Mouse (Mus musculus): ENCODE results near the gene Dlgap1.

Dlgap1 gene

DNA sequence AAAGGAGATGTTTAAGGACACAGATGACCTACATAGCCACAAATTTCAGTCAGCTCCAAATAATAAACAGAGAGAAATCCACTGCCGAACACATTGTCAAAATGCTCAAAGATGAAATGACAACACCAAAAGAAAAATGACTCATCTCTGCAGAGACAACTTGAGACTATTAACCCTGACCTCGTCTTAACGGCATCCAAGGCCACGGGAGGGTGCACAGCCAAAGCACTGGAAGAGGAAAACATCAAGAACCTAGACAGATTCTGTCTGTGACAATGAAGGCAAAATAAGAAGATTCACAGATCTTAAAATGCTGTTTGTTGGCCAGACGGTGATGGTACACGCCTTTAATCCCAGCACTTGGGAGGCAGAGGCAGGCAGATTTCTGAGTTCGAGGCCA lies 370.9 kb downstream of the Dlgap1 start:
- in situ Hi-C loops (cut with MboI, MseI): no loop called here

DNA sequence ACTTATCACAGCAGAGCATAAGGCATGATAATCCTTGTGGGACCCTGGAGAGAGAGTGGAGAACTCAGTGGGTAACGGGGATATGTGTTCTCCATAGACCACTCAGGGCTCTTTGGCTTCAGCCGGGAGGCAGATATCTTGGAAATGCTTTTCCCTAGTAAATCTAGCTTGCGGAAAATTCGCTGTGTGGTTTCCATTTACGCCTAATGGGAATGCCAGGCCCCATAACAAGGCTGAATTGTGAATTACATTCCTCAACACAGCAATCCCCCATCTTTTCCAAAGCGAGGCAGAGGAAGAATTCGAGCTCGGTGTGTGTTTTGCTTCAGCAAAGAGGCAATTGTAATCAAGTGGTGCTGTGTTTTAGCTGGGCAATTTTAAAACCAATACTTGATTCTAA lies 372.4 kb downstream of the Dlgap1 start:
- in situ Hi-C loops (cut with MboI, MseI): no loop called here

DNA sequence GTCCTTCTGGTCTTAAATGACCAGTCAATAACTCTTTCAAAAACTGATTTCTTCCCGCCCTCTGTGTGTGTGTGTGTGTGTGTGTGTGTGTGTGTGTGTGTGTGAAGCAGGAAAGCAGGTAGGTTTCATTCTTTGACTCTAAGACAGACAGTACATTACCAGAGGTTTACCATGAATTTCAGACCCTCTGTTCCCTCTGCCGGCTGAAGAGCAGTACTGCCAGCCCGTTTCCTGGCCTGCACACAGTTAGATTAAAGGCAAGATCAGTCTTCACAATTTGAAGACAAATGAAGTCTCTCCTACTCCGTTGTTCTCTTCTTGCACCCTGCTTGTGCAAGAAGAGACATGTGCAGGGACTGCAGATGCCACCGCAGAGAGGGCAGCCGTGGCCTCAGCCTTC lies 373.0 kb downstream of the Dlgap1 start:
- in situ Hi-C loops (cut with MboI, MseI): no loop called here

DNA sequence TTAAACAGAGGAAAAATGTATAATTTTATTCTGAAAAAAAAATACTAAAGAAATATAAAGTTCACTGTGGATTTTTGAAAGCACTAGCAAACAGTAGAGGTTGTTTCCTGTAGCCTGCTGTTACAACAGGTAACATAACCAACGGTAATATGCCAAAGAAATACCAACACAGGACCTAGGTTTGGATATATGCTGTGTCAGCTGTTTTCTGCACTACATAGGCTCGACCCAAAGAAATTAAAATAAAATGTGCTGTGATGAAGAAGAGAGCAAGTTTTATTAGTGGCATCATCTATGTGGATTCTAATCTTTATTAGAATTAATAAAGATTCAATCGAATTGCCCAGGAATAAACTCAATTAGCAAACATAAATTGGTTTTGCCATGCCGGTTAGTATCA lies 378.5 kb downstream of the Dlgap1 start:
- in situ Hi-C loops (cut with MboI, MseI): no loop called here

DNA sequence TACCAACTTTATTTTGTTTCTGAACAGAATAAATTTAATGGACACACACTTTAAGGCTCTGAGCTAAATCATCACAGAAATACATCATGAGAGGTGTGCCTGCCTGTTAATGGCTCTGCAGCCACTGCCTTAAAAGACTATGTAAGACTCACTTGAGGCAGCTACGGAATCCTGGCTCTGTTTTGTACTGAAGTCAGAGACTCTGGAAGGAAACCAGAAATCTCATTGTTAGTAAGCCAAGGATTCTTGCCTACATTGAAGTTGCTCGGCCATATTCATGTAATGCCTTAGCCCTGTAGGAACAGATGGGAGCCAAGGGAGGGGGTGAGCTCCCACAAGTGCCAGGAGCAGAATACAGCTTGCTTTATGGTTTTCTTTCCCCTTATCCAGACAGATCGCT lies 394.7 kb downstream of the Dlgap1 start:
- in situ Hi-C loops (cut with MboI, MseI): no loop called here

DNA sequence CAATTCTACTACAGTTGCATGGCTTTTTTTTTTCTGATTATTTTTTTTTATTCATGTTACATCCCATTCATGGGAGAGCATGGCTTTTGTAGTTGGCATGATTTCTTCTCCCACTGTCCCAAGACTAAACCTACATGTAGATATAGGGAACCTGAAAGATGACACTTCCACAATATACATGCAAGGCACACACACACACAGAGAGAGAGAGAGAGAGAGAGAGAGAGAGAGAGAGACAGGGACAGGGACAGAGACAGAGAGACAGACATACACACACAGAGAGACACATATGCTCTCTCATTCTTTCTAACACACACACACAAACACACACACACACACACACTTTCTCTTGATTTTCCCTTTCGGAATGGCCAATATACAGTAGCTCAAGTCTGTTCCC lies 395.1 kb downstream of the Dlgap1 start:
- in situ Hi-C loops (cut with MboI, MseI): no loop called here

DNA sequence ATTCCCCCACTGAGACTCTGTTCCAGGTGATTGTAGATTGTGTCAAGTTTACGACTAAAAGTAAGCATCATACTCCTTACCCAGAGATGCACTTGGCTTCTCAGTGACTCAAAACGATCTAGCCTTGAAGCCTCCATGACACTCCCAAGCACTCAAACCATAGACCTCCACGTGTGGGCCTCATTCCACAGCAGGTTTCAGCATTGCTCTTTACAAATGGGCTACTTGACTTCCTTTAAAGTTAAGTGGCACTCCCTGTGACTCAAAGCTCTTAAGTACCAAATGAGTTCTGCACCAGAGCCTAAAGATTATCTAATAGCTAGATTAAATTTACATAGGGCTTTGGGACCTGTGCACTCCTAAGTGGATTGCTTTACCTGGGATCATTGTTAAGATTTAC lies 400.3 kb downstream of the Dlgap1 start:
- in situ Hi-C loops (cut with MboI, MseI): no loop called here

DNA sequence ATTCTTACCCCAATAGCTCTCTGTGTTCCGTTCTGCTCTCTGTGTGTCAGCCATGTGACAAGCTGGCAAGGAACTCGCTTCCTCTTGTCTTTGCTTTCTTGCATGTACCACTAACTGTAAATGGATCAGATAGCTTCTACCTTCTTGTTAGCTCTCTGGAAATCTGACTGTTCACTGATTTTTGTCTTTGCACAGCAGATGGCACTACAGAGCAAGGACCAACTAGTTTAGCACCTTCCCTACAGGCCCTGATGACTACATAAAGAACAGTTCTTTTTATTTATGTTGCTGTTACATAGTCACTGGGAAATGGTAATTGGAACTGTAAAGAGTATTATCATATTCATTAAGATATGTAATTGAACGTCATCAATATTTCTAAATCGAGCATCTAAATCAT lies 408.1 kb downstream of the Dlgap1 start:
- in situ Hi-C loops (cut with MboI, MseI): no loop called here

DNA sequence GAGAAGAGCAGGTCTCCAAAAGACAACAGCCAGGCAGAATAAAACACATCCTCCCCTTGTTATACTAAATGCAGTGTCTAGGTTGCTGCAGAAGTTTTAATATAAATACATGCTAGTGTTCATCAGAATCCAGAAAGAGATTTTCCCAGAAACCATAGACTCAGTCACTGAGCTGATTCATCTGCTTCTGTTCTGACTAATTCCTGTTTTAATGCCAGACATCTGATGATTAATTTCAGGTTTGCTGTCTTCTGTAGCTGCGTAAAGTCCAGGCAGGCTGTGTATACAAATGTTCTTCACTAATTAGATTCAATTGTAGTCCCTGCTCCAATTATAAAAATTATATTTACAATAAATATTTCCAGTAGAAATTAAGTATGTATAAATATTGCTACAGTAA lies 419.6 kb downstream of the Dlgap1 start:
- in situ Hi-C loops (cut with MboI, MseI): no loop called here

DNA sequence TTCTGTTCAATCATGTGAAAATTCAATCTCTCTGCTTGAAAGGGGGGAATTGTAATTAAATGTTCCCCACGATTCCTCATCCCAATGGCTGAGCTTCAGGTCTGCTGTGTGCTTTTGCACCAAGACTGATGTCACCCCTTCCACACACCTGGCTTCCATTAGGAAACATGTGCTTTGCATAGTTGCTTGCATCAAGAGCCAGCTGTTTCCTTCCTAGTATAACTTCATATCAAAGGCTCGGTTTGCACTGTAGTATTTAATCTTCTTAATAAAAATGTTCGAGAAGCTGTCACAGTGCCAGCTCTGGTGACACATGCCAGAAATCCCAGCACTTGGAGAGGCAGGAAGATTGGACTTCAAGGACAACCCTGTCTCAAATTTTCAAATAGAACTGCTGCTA lies 428.3 kb downstream of the Dlgap1 start:
- in situ Hi-C loops (cut with MboI, MseI): no loop called here

DNA sequence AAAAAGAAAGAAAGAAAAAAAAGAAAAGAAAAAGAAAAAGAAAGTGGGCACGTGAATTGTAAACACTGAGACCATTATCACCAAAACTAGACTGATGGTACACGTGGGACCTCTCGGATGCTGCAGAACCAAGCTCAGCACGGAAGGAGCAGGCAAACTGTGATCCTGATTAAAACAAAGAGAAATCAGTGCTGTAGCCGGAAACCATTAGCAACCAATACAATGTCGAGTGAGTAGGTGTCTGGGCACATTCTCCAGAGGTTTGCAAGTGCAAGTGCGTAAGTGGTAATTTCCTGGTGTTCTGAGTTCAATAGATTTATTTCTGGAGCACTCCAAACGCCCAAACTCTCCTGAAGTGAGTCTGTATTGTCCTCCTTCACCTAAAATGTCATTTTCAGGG lies 428.8 kb downstream of the Dlgap1 start:
- in situ Hi-C loops (cut with MboI, MseI): no loop called here

DNA sequence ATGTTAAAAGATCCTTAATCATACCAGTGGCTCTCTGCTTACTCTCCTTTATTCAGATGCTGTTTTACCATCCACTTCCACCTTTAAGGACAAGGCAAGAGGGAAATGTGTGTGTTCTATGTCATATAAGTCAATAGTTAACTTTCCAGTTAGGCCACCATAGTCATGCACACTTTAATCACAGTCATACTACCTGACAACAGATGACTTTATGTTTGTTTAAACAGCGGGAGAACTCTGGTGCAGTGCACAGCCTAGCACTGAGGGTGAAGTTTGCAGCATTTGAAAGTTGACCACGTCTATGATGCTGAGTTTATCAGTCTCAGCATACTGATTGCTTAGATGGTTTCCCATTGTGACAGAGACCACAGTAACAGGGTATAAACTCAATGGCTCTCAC lies 433.0 kb downstream of the Dlgap1 start:
- in situ Hi-C loops (cut with MboI, MseI): no loop called here

DNA sequence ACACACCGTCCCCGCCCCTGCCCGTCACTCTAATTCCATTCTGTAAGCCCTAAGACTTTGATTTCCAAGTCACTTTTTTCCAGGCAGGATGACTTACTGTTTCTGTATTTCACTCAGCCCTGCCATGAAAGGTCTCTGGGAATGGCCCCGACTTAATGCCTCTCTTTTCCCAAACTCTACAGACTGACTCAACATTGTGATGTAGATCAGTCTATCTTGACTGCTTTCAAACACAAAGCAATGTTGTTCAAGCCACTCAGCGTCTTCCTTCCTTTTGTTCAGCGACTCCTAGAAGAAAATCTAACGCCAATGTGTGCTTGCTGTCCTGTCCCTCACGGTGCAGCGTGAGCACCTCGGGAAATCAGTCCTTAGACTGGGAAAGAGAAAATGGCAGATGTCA lies 434.9 kb downstream of the Dlgap1 start:
- in situ Hi-C loops (cut with MboI, MseI): no loop called here

DNA sequence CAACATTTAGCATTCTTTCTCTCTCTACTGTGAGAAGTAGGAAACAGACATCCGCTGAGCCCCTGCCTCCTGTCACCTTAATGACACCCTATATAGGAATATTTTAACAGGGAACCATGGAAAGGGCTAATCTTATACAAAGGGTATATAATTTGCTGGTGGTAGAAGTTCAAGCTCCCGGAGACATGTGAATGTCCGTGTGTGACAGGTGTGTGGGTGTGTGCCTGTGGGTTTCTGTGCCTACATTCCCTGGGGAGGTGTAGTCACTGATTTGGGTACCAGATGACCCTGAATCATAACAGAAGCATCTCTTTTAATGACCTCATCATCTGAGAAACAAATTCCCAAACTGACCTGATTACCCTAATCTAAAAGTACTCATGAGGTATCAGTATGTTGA lies 445.3 kb downstream of the Dlgap1 start:
- in situ Hi-C loops (cut with MboI, MseI): no loop called here

DNA sequence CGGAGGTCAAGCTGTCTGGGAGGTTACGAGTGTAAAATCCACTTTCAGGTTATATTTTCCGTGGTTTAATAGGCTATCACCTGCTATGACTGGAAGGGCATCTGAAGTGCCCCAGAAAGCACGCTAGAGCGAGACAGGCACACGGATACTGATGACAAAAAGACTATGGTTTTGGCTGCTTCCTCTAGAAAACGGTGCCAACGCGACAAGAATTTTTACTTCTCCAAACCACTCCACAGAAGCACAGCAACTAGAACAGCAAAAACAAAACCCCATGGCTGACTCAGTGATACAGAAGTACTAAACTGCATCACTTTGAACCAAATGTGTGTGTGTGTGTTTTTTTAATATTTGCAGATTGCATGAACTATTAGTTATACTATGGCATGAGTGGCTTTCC lies 459.0 kb downstream of the Dlgap1 start:
- in situ Hi-C loops (cut with MboI, MseI): no loop called here

DNA sequence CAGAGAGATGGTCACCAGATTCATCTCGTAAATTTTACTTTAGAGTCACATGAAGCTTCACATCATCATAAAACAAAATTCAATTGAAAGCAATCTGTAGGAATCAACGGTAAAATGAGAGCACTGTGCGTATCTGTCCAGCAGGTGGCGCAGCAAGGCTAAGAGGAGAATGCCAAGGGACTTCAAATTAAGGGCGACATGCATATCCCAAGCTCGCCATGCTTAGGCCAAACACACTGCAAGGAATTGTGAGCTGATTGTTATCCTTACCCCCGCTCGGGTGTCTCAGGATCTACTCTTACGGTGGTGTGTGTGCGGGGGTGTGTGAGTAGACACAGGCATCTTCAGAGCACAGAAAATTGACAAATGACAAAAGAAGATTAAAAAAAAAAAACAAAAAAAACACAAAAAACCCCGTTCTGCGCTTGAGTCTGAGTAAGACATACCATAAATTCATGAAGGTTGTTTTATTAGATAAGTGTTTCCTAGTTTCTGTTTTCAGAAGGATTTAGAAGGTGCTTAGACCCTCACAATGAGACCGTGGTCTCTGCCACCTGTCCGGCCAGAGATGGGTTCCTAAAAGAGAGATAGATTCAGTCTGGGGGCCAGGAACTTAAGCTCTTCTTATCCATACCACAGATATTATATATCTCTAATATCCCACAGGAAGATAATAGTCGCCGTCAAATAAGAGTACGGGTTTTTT lies 461.0 kb downstream of the Dlgap1 start:
- in situ Hi-C loops (cut with MboI, MseI): no loop called here

DNA sequence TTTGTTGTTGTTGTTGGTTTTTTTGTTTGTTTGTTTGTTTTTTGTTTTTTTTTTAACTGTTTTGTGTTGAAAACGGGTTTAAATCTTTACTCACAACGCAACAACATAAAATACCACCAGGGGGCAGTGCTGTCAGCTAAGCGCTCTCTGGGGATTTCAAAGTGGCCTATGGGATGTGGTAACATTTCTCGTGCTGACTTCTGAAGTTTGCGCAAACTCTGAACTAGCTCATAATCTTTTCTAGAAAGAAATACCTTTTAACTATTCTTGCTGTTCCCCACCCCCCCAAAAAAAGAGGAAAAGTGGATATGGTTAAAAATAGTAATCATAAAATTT lies 461.5 kb downstream of the Dlgap1 start:
- in situ Hi-C loops (cut with MboI, MseI): no loop called here

DNA sequence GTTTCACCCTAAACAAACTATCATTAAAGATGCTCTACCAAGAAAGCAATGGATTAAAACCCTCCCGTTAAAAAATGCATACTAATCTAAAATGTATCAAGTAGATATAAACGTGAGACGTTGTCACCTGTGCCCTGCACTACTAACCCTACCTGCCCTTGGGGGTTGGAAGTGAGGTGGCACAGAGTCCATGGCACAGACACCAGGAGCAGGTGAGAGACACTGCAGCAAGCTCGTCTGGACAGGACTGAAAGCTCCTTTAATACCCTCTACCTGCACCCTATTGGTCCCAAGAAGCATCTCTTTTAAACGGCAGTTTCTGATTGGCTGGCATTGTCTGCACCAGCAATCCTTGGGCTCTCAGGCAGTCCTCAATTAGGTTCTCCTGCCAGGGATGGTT lies 464.0 kb downstream of the Dlgap1 start:
- in situ Hi-C loops (cut with MboI, MseI): no loop called here

DNA sequence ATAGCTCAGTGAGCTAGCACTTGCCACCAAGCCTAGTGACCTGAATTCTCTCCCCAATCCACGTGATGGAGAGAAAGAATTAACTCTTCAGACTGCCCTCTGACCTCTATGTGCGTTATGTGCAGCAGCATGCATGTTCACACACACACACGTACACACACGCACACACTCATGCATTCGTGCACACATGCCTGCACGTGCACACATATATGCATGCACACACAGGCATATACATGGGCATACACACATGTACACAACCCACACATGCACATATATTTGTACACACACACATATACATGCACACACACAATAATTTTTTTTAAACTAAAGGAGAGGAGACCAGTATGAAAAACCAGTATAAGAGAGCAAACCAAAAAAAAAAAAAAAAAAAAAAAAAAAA lies 465.7 kb downstream of the Dlgap1 start:
- in situ Hi-C loops (cut with MboI, MseI): no loop called here

DNA sequence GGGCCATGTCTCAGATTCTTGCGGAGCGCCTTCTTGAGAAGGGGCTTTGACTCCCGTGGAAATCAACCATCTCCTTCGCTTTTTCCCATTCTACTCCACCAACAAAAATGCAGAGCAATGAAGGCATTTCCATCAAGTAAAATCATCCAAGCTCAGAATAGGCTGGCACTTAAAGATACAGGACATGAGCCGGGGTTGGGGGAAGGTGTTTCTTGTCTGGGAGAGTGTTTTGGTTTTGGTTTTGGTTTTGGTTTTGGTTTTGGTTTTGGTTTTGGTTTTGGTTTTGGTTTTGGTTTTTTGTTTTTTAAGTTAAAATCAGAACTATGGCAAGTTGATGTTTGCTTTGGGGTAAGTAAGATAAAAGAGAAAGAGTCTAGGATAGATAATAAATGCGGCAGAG lies 466.7 kb downstream of the Dlgap1 start:
- in situ Hi-C loops (cut with MboI, MseI): no loop called here

DNA sequence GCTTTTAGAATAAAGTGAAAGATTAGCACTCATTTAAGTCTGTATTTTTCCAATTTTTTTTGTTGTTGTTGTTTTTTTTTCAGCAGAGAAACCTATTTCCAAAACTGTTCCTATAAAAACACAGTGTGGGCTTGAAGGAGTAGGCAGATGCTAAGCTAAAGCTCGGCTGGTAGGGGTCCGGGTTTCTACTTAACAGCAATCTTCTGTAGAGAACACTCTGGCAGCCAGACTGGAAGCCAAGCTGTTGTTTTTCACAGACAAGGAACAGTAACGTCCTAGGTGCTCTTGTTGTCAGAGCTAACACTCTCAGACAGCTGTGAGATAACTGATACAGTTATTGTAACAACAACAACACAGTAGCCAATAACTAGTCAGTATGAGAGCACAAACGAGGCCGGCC lies 468.4 kb downstream of the Dlgap1 start:
- in situ Hi-C loops (cut with MboI, MseI): no loop called here

DNA sequence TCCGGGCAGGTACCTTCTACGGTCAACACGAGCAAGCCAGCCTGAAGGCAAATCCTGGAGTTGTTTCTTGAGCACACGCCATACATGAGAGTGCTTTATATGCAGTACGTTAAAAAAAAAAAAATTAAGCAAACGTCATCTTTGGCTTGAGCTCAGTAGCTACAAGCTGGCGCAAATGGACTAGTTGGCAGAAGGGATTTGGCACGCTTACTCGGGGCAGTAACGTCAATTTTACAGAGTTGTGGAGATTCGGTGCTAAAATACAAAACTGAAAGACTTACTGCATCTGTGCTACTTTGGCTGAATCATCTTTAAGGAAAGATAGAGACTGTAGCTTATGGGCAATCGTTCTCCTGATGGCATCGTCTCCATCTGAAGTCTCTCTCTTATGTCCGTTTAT lies 474.1 kb downstream of the Dlgap1 start:
- in situ Hi-C loops (cut with MboI, MseI): no loop called here

DNA sequence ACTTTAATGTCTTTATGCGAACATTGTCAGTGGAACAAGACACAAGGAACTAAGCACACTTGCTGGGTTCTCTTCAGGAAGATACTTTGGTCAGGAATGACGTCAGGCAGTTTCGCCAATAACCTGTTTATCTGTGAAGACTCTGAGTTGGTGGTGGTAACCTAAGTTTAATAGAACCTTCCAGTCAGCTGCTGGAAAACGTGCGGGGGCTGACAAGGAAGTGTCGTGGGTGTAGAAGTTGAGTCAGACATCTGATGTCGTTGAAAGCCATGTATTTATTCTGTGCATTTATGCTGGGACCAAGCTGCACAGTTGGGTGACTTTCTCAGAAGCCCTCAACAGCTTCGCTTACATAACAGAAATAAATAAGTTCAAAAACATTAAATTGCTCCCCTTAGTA lies 477.6 kb downstream of the Dlgap1 start:
- in situ Hi-C loops (cut with MboI, MseI): no loop called here

DNA sequence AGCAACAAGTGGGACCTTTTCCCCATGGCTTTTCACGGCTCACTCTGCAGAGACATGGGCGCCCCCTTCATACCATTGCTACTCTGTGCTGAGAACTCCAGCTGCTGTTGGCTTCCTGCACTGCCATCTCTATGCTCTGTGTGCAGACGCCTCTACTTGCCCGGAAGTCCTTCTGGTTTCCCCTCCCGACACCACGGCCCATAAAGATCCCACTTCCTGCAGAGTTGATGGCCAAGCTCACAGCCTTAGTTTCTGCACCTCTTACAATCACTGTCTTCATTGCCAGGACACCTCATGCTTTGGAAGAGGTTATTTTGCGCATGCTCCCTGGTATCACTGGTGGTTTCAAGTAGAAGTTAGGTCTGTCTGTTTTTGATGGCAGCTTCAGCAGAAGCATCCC lies 486.2 kb downstream of the Dlgap1 start:
- in situ Hi-C loops (cut with MboI, MseI): no loop called here

DNA sequence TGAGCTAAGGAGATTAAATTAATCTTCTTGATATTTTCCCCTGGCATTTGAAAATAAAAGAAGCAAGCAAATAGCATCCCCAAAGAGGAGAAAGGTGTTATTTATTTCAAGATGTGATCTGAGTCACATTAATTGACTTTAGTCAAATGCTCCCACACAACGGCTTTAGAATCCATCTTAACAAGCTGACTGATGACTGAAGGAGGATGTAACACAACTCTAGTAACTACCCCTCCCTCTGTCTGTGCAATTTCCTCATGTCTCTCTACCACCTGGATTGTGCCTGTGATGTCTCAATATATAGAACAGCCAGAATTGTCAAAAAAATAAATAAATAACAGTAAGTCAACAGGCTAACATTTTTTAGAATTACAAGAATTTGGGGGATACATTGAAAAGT lies 488.2 kb downstream of the Dlgap1 start:
- in situ Hi-C loops (cut with MboI, MseI): no loop called here

All from regulatory T cell (primary cell).